Mouse (Mus musculus) midbrain, embryonic 15.5 days (tissue): ENCODE measurements around the gene Trpc4ap. TPM values are rescaled to one million over a fixed set of nuclear protein-coding genes. Genes with fewer than 3 reads are reported as not detected.
A peak's percentile ranks its signal among the peaks of the same experiment; 100 is the strongest.
"Not testable (repeated sequence)": the region's sequence is repeated elsewhere in the genome, so short reads cannot be mapped to it uniquely, and the experiment has no call there.

Source experiments
- ATAC-seq: fragments of 200-750 bp; cut with Nextera tagmentation; replicated peaks from 2 replicates; pipeline ENCODE4 v1.8.0; 2017; ENCODE audit warnings: moderate TSS enrichment
- H3K27ac ChIP-seq: fragments of 300-500 bp; sonication (generic); 2 replicates; pipeline ENCODE4 v1.5.1; 2015; ENCODE audit warnings: mild to moderate bottlenecking, inconsistent platforms
- H3K27me3 ChIP-seq: fragments of 300-500 bp; sonication (generic); replicated peaks from 2 replicates; pipeline ENCODE4 v1.6.1; 2015; ENCODE audit warnings: inconsistent platforms
- H3K36me3 ChIP-seq: fragments of 300-500 bp; sonication (generic); replicated peaks from 2 replicates; pipeline ENCODE4 v1.6.1; 2015; ENCODE audit warnings: inconsistent platforms
- H3K4me1 ChIP-seq: fragments of 300-500 bp; sonication (generic); 2 replicates; pipeline ENCODE4 v1.6.1; 2015; ENCODE audit warnings: inconsistent platforms
- H3K4me2 ChIP-seq: fragments of 300-500 bp; sonication (generic); 2 replicates; pipeline ENCODE4 v1.6.1; 2015; ENCODE audit warnings: inconsistent platforms, mild to moderate bottlenecking, moderate library complexity
- H3K4me3 ChIP-seq: fragments of 300-500 bp; sonication (generic); 2 replicates; pipeline ENCODE4 v1.5.1; 2015; ENCODE audit warnings: mild to moderate bottlenecking, inconsistent platforms
- H3K9ac ChIP-seq: fragments of 300-500 bp; sonication (generic); 2 replicates; pipeline ENCODE4 v1.6.1; 2015; ENCODE audit warnings: mild to moderate bottlenecking, inconsistent platforms
- H3K9me3 ChIP-seq: fragments of 300-500 bp; sonication (generic); 2 replicates; pipeline ENCODE4 v1.6.1; 2016; ENCODE audit warnings: inconsistent platforms
- WGBS: fragments of 180-500 bp; shearing (Covaris S2); methylation state at CpG from one replicate; pipeline ENCODE4 v1.1.7; 2015; ENCODE audit warnings: mixed read lengths; 5-methylcytosine and 5-hydroxymethylcytosine counted together
- polyA plus RNA-seq: library from polyadenylated mRNA; unstranded; fragments of >200 nt; fragmentation: Nextera tagmentation; extraction: Ambion mirVana; gene quantifications from 2 replicates; pipeline ENCODE4 v1.2.1, GENCODE M21; 2015

The Trpc4ap gene
- 165 and 166 TPM in 2 replicates for polyA plus RNA-seq

DNA sequence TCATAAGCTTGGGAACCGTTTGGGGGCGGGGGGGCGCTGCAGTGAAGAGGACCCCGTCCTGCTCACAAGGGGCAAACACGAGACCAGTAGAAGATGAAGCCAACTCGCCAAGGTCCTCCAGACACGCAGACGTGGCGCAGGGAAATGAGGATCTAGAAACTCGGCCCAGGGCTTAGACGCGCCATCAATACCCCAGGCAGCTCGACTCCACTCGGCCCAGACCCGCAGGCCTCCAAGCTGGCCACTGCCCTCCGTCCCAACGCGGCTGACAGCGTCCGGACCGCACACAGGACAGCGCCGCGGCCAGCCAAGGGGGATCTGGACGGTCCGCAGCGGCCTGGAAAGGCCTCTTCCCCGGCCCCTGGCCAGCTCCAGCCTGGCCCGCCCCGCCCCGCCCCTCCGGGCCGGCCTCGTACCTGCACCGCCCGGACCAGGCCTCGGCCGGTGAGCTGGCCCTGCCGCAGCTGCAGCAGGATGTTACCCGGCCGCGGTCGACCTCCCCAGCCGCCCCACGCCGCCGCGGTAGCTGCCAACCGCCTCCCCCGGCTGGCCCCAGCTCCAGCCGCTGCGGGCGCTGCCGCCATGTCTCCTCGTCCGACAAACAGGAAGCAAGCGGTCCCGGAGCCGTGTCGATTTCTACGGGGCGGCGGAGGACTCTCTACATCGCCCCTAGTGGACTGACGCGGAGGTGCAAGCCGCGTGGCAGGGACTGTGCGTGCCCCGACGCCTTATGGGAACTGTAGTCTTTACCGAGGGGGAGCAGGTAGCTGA lies at the start of gene Trpc4ap:
Trpc4ap (minus strand) TSS at position 662 of the 771 bp plus-strand sequence.
- Histone ChIP-seq H3K4me2 (peak within 1 kb of the TSS; percentile 64), H3K27ac (peak within 1 kb of the TSS; percentile 96), H3K27me3 (no peaks in the 10 kb centered on the region), H3K9ac (peak within 1 kb of the TSS; percentile 98), H3K4me3 (peak within 1 kb of the TSS; percentile 95), H3K36me3 (no peaks in the 10 kb centered on the region), H3K4me1 (peaks cover 24% of the 10 kb centered on the region), H3K9me3 (no peaks in the 10 kb centered on the region)
- WGBS, result under 1% methylated on average over 60 of the region's 72 CpGs
- peak; percentile 96 for ATAC-seq

- ATAC-seq, result no peak
- H3K4me3 ChIP-seq, result no peak overlapping the region
These were observed 45.6 kb upstream of the Trpc4ap start for GRCm38 (mm10) chr2:155737803-155738202.

GRCm38 (mm10) chr2:155736936-155737335 lies 44.8 kb upstream of the Trpc4ap start:
- H3K9ac ChIP-seq, result no peak overlapping the region
- no peaks in the 10 kb centered on the region for H3K27me3 ChIP-seq
- H3K4me3 ChIP-seq, result no peak overlapping the region
- ATAC-seq, result no peak
- no peak overlapping the region for H3K4me2 ChIP-seq
- no peaks in the 10 kb centered on the region for H3K36me3 ChIP-seq
- H3K9me3 ChIP-seq, result no peaks in the 10 kb centered on the region
- H3K4me1 ChIP-seq, result no peaks in the 10 kb centered on the region
- H3K27ac ChIP-seq, result no peak overlapping the region
- 89% methylated on average over 6 of the region's 6 CpGs for WGBS

More at GRCm38 (mm10) chr2:155737803-155738202, 45.6 kb upstream of the Trpc4ap start:
- Histone ChIP-seq H3K27me3 (no peaks in the 10 kb centered on the region), H3K36me3 (no peaks in the 10 kb centered on the region), H3K27ac (no peak overlapping the region), H3K4me1 (no peaks in the 10 kb centered on the region), H3K9me3 (no peaks in the 10 kb centered on the region), H3K9ac (no peak overlapping the region), H3K4me2 (no peak overlapping the region)
- WGBS, result 71% methylated on average over 9 of the region's 9 CpGs

GRCm38 (mm10) chr2:155735766-155736165 lies 43.6 kb upstream of the Trpc4ap start, which contains the start of gene Gm17581:
Gm17581 (minus strand) TSS chr2:155735866.
- not testable (repeated sequence) for H3K9me3 ChIP-seq
- WGBS, result 82% methylated on average over 5 of the region's 5 CpGs

GRCm38 (mm10) chr2:155735080-155735479 lies 42.9 kb upstream of the Trpc4ap start:
- Histone ChIP-seq H3K4me3 (no peak overlapping the region), H3K27ac (no peak overlapping the region), H3K4me2 (no peak overlapping the region), H3K9me3 (no peaks in the 10 kb centered on the region), H3K9ac (no peak overlapping the region), H3K36me3 (no peaks in the 10 kb centered on the region), H3K27me3 (no peaks in the 10 kb centered on the region), H3K4me1 (no peaks in the 10 kb centered on the region)
- no peak for ATAC-seq
- 86% methylated on average over 5 of the region's 5 CpGs for WGBS

More at GRCm38 (mm10) chr2:155735766-155736165, 43.6 kb upstream of the Trpc4ap start, which contains the start of gene Gm17581:
- H3K4me3 ChIP-seq, H3K9ac ChIP-seq, H3K4me1 ChIP-seq, H3K27ac ChIP-seq, H3K4me2 ChIP-seq, H3K27me3 ChIP-seq, ATAC-seq, H3K36me3 ChIP-seq: not testable (repeated sequence)

- no peaks in the 10 kb centered on the region for H3K9me3 ChIP-seq
- WGBS, result under 1% methylated on average over 33 of the region's 33 CpGs
These were observed 37.0 kb upstream of the Trpc4ap start, which contains the start of gene Edem2 for GRCm38 (mm10) chr2:155729158-155729645. Edem2 (minus strand) TSS chr2:155729475.

DNA sequence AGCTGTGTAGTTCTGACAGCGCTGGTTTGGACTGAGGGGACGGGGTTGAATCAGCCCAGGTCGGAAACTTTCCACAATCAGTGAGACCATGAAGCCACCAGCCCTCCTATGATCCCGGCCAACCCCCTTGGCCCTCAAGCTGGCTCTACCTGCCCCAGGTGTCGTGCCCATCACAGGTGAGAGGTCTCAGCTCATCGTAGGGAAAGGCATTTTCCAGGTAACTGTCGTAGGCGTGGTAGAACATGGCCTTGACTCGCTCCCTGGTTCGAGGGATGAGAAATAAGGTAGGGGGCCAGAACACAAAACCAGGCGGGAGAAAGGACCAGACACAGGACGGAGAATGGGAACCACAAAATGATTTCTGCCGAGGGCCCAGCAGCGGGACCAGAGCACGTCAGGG lies 36.6 kb upstream of the Trpc4ap start:
- ATAC-seq, result peak; percentile 58
- Histone ChIP-seq H3K27ac (peak overlapping the region; percentile 71; the same call in 1 of the 2 replicates), H3K9ac (peak overlapping the region; percentile 83), H3K4me1 (peaks cover 16% of the 10 kb centered on the region), H3K27me3 (no peaks in the 10 kb centered on the region), H3K9me3 (no peaks in the 10 kb centered on the region), H3K36me3 (0 out of 2 replicates have a peak, but pooled peaks cover 5% of the 10 kb centered on the region), H3K4me2 (peak overlapping the region; percentile 83), H3K4me3 (peak overlapping the region; percentile 85)
- WGBS, result 4% methylated on average over 15 of the region's 15 CpGs

More at GRCm38 (mm10) chr2:155729158-155729645, 37.0 kb upstream of the Trpc4ap start, which contains the start of gene Edem2:
- peak within 1 kb of the TSS; percentile 85 for H3K4me3 ChIP-seq
- H3K27ac ChIP-seq, result peak within 1 kb of the TSS; percentile 71
- H3K4me1 ChIP-seq, result peaks cover 16% of the 10 kb centered on the region
- peak within 1 kb of the TSS; percentile 83 for H3K9ac ChIP-seq
- H3K36me3 ChIP-seq, result 0 out of 2 replicates have a peak, but pooled peaks cover 5% of the 10 kb centered on the region
- H3K4me2 ChIP-seq, result peak within 1 kb of the TSS; percentile 83
- H3K27me3 ChIP-seq, result no peaks in the 10 kb centered on the region
- ATAC-seq, result peak; percentile 97

DNA sequence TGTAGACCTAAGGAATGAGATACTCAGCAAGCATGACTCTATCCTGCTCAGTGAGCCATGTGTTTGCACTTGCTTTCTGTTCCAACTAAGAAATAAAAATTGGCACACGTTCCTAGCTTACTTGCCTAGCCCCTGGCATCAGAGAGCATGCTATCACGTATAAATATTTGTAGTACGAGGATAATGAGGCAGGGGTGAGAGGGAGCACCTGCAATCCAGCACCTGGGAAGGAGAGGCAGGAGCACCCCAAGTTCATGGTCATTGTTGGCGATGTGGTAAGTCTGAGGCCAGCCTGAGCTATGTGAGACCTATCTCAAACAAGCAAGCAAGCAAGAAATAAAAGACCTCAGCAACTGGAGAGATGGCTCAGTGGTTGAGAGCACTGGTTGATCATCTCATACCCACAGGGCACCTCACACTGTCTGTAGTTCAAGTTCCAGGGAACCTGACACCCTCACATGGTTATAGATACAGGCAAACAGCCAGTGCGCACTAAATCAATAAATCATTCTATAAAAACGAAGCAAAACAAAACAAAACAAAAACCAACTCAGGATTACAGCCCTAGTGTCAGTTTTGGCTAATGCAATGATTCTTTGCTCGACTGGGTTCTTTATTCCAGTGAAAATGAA lies 35.7 kb upstream of the Trpc4ap start:
- Histone ChIP-seq H3K27ac (no peak overlapping the region), H3K9ac (no peak overlapping the region), H3K9me3 (no peaks in the 10 kb centered on the region), H3K4me2 (peak overlapping the region; percentile 83), H3K4me1 (peaks cover 16% of the 10 kb centered on the region), H3K36me3 (0 out of 2 replicates have a peak, but pooled peaks cover 9% of the 10 kb centered on the region), H3K27me3 (no peaks in the 10 kb centered on the region), H3K4me3 (peak overlapping the region; percentile 85; the same call in 1 of the 2 replicates)
- ATAC-seq, result no peak
- WGBS, result 86% methylated on average over 7 of the region's 7 CpGs

DNA sequence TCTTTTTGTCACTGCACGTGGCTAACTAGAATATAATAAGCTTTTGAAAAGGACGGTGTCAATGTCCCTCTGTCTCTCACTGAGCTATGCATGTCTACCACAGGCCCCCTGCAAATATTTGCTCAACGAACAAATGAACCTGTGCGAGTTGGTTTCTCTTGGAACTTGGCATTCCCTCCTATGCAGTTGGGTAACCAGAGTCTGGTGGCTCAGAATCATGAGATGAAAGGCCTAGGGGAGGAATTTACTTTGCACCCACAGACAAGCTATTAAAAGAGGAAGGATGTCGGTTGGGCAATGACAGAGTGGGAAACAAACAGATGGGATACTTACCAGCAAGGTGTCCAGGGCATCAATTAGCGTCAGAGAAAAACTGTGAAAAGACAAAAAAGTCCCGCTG lies 34.1 kb upstream of the Trpc4ap start:
- Histone ChIP-seq H3K27me3 (no peaks in the 10 kb centered on the region), H3K9ac (no peak overlapping the region), H3K4me3 (no peak overlapping the region), H3K4me1 (peaks cover 16% of the 10 kb centered on the region), H3K27ac (no peak overlapping the region), H3K9me3 (no peaks in the 10 kb centered on the region), H3K36me3 (peaks cover 16% of the 10 kb centered on the region), H3K4me2 (no peak overlapping the region)
- WGBS, result 87% methylated on average over 7 of the region's 7 CpGs
- ATAC-seq, result no peak

DNA sequence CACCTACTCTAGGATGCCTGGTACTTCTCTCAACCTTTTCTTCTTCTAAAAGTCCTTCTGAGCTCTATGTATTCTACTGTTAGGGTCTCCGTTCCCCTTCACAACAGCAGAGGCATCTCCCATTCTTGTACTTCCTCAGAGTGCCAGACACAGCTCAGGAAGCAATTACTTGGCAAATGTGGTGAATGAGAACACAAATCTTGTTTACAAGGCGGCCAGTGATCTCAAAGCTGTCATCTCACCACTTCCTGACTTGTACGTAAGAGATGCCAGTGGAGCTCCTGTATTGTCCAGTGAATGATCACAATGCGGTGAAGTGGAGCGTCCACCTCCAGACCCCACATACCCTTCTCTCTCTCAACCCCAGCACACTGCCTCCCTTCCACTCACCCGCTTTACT lies 32.3 kb upstream of the Trpc4ap start:
- no peak for ATAC-seq

GRCm38 (mm10) chr2:155724036-155724435 lies 31.9 kb upstream of the Trpc4ap start:
- Histone ChIP-seq H3K27ac (no peak overlapping the region), H3K4me2 (no peak overlapping the region), H3K9ac (no peak overlapping the region), H3K9me3 (no peaks in the 10 kb centered on the region), H3K36me3 (peaks cover 21% of the 10 kb centered on the region), H3K27me3 (no peaks in the 10 kb centered on the region), H3K4me3 (no peak overlapping the region), H3K4me1 (peaks cover 11% of the 10 kb centered on the region)
- WGBS, result 87% methylated on average over 5 of the region's 5 CpGs
- no peak for ATAC-seq

More for the DNA sequence above, 32.3 kb upstream of the Trpc4ap start:
- Histone ChIP-seq H3K36me3 (peaks cover 16% of the 10 kb centered on the region), H3K9me3 (no peaks in the 10 kb centered on the region), H3K27ac (no peak overlapping the region), H3K4me1 (peaks cover 13% of the 10 kb centered on the region), H3K4me3 (no peak overlapping the region), H3K9ac (no peak overlapping the region), H3K27me3 (no peaks in the 10 kb centered on the region), H3K4me2 (no peak overlapping the region)
- 90% methylated on average over 6 of the region's 6 CpGs for WGBS

DNA sequence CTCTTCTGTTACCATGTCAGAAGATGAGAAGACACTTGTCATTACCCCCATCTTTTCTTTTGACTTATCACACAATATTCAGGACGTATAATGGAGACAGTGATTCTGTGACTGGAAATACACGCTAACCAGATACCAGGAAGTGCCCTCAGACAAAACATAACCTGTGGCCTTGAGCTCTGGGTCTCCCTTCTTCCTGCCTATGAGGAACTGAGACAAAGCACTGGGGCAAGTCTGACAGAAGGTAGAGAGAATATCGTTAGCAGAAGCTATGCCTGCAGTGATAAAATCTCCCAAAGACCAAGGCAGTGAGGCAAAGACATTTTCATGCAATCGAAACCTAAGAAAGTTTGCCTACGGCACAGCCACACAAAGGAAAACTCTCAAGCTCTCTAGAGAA lies 28.4 kb upstream of the Trpc4ap start:
- Histone ChIP-seq H3K36me3 (peaks cover 37% of the 10 kb centered on the region), H3K9me3 (no peaks in the 10 kb centered on the region), H3K27ac (no peak overlapping the region), H3K4me1 (no peaks in the 10 kb centered on the region), H3K27me3 (no peaks in the 10 kb centered on the region), H3K4me2 (no peak overlapping the region), H3K9ac (no peak overlapping the region), H3K4me3 (no peak overlapping the region)
- no peak for ATAC-seq
- WGBS, result 91% methylated on average over 5 of the region's 5 CpGs
